Mouse (Mus musculus) heart, embryonic 16.5 days (tissue): Measurements from ENCODE around the gene Pth2. TPM values are rescaled to one million over a fixed set of nuclear protein-coding genes. Genes with fewer than 3 reads are reported as not detected.

Experiments
- ATAC-seq: fragments of 200-750 bp; cut with Nextera tagmentation; replicated peaks from 2 replicates; pipeline ENCODE4 v1.8.0; 2017; ENCODE audit warnings: moderate number of reproducible peaks; ENCODE audit not compliant: insufficient read depth, low FRiP score; ENCODE audit errors: extremely low read depth
- H3K27ac ChIP-seq: fragments of 300-500 bp; sonication (generic); 2 replicates; pipeline ENCODE4 v1.5.1; 2014; ENCODE audit warnings: mild to moderate bottlenecking, low read length, control low read depth, moderate library complexity
- H3K27me3 ChIP-seq: fragments of 300-500 bp; sonication (generic); 2 replicates; pipeline ENCODE4 v1.6.1; 2014; ENCODE audit warnings: low read length, mixed read lengths; ENCODE audit not compliant: control insufficient read depth, insufficient read depth
- H3K36me3 ChIP-seq: fragments of 300-500 bp; sonication (generic); 2 replicates; pipeline ENCODE4 v1.6.1; 2014; ENCODE audit not compliant: control insufficient read depth, insufficient read depth
- H3K4me1 ChIP-seq: fragments of 300-500 bp; sonication (generic); 2 replicates; pipeline ENCODE4 v1.6.1; 2014; ENCODE audit warnings: low read length, mixed read lengths; ENCODE audit not compliant: control insufficient read depth, insufficient read depth
- H3K4me2 ChIP-seq: fragments of 300-500 bp; sonication (generic); 2 replicates; pipeline ENCODE4 v1.6.1; 2014; ENCODE audit warnings: low read depth, mild to moderate bottlenecking, control low read depth, low read length
- H3K4me3 ChIP-seq: fragments of 300-500 bp; sonication (generic); 2 replicates; pipeline ENCODE4 v1.5.1; 2014; ENCODE audit warnings: mild to moderate bottlenecking, control low read depth, low read length
- H3K9ac ChIP-seq: fragments of 300-500 bp; sonication (generic); 2 replicates; pipeline ENCODE4 v1.6.1; 2014; ENCODE audit warnings: low read length, control low read depth
- H3K9me3 ChIP-seq: fragments of 300-500 bp; sonication (generic); replicated peaks from 2 replicates; pipeline ENCODE4 v1.6.1; 2016; ENCODE audit warnings: low read length; ENCODE audit not compliant: control insufficient read depth
- WGBS: fragments of 180-500 bp; shearing (Covaris S2); extraction: QIAGEN DNeasy Blood & Tissue Kit; methylation state at CpG from one replicate; pipeline ENCODE4 v1.1.7; 2014; 5-methylcytosine and 5-hydroxymethylcytosine counted together
- polyA plus RNA-seq: library from polyadenylated mRNA; unstranded; fragments of >200 nt; fragmentation: Nextera tagmentation; extraction: Ambion mirVana; gene quantifications from 2 replicates; pipeline ENCODE4 v1.2.1, GENCODE M21; 2015

The Pth2 gene
- polyA plus RNA-seq, 1 experiment from 2014 or later, result 0.42 TPM

GRCm38 (mm10) chr7:45175929-45176328 is 4.9 kb upstream of the Pth2 start:
- H3K9ac ChIP-seq, result no peak overlapping the region; the same call in 1 of the 2 replicates
- H3K4me1 ChIP-seq, result peaks cover 6% of the 10 kb centered on the region
- ATAC-seq, result no peak
- H3K4me3 ChIP-seq, result peak overlapping the region; percentile 27; the same call in 1 of the 2 replicates
- H3K27me3 ChIP-seq, result peaks cover 78% of the 10 kb centered on the region
- H3K4me2 ChIP-seq, result peak overlapping the region; percentile 47
- H3K9me3 ChIP-seq, result peaks cover 12% of the 10 kb centered on the region
- no peaks in the 10 kb centered on the region for H3K36me3 ChIP-seq
- 3% methylated on average over 23 of the region's 23 CpGs for WGBS
- no peak overlapping the region for H3K27ac ChIP-seq

GRCm38 (mm10) chr7:45176356-45176755 is 4.4 kb upstream of the Pth2 start:
- Histone ChIP-seq H3K4me1 (peaks cover 9% of the 10 kb centered on the region), H3K4me2 (peak overlapping the region; percentile 47), H3K9me3 (peaks cover 8% of the 10 kb centered on the region), H3K4me3 (peak overlapping the region; percentile 27; the same call in 1 of the 2 replicates), H3K27me3 (peaks cover 82% of the 10 kb centered on the region), H3K36me3 (no peaks in the 10 kb centered on the region), H3K9ac (no peak overlapping the region; the same call in 1 of the 2 replicates), H3K27ac (no peak overlapping the region)
- no peak for ATAC-seq
- 7% methylated on average over 30 of the region's 31 CpGs for WGBS

- peaks cover 14% of the 10 kb centered on the region for H3K4me1 ChIP-seq
- H3K36me3 ChIP-seq, result no peaks in the 10 kb centered on the region
- H3K4me2 ChIP-seq, result no peak overlapping the region
- 29% methylated on average over 7 of the region's 7 CpGs for WGBS
- H3K27ac ChIP-seq, result no peak overlapping the region
- no peaks in the 10 kb centered on the region for H3K9me3 ChIP-seq
- ATAC-seq, result no peak
- peaks cover 92% of the 10 kb centered on the region for H3K27me3 ChIP-seq
- H3K9ac ChIP-seq, result no peak overlapping the region
- no peak overlapping the region for H3K4me3 ChIP-seq
These were observed 2.2 kb upstream of the Pth2 start for GRCm38 (mm10) chr7:45178550-45178949.

GRCm38 (mm10) chr7:45179469-45179868 is 1.3 kb upstream of the Pth2 start, which contains the start of gene Gfy:
Gfy (minus strand) TSS chr7:45179569.
- WGBS, result 32% methylated on average over 7 of the region's 7 CpGs
- Histone ChIP-seq H3K4me3 (no peak within 1 kb of the TSS), H3K27me3 (peaks cover 97% of the 10 kb centered on the region), H3K9ac (no peak within 1 kb of the TSS), H3K4me2 (no peak within 1 kb of the TSS), H3K36me3 (no peaks in the 10 kb centered on the region), H3K4me1 (peaks cover 14% of the 10 kb centered on the region), H3K9me3 (no peaks in the 10 kb centered on the region), H3K27ac (no peak within 1 kb of the TSS)
- ATAC-seq, result no peak

- WGBS, result 6% methylated on average over 34 of the region's 35 CpGs
- ATAC-seq, result no peak
- Histone ChIP-seq H3K27ac (no peak overlapping the region), H3K36me3 (no peaks in the 10 kb centered on the region), H3K9ac (no peak overlapping the region; the same call in 1 of the 2 replicates), H3K4me1 (peaks cover 8% of the 10 kb centered on the region; the same call in 1 of the 2 replicates), H3K4me3 (peak overlapping the region; percentile 44), H3K9me3 (no peaks in the 10 kb centered on the region), H3K4me2 (peak overlapping the region; percentile 68), H3K27me3 (peaks cover 94% of the 10 kb centered on the region)
These were observed 745 bp downstream of the Pth2 start for GRCm38 (mm10) chr7:45181540-45181939.

GRCm38 (mm10) chr7:45182199-45182601 is 1.4 kb downstream of the Pth2 start:
- WGBS, result under 1% methylated on average over 34 of the region's 34 CpGs
- H3K9ac ChIP-seq, result peak overlapping the region; percentile 56; the same call in 1 of the 2 replicates

GRCm38 (mm10) chr7:45182606-45183005 is 1.8 kb downstream of the Pth2 start:
- Histone ChIP-seq H3K4me2 (peak overlapping the region; percentile 68), H3K9me3 (no peaks in the 10 kb centered on the region), H3K9ac (peak overlapping the region; percentile 56; the same call in 1 of the 2 replicates), H3K4me3 (peak overlapping the region; percentile 44), H3K27me3 (peaks cover 91% of the 10 kb centered on the region), H3K27ac (no peak overlapping the region), H3K4me1 (peaks cover 8% of the 10 kb centered on the region; the same call in 1 of the 2 replicates), H3K36me3 (no peaks in the 10 kb centered on the region)
- 12% methylated on average over 11 of the region's 11 CpGs for WGBS
- no peak for ATAC-seq

More at GRCm38 (mm10) chr7:45182199-45182601, 1.4 kb downstream of the Pth2 start:
- peak; percentile 89 for ATAC-seq
- Histone ChIP-seq H3K9me3 (no peaks in the 10 kb centered on the region), H3K4me2 (peak overlapping the region; percentile 68), H3K4me3 (peak overlapping the region; percentile 44), H3K27me3 (peaks cover 95% of the 10 kb centered on the region), H3K27ac (no peak overlapping the region), H3K36me3 (no peaks in the 10 kb centered on the region), H3K4me1 (peaks cover 8% of the 10 kb centered on the region; the same call in 1 of the 2 replicates)

- Histone ChIP-seq H3K27me3 (peaks cover 83% of the 10 kb centered on the region), H3K4me2 (no peak overlapping the region), H3K9me3 (no peaks in the 10 kb centered on the region), H3K36me3 (no peaks in the 10 kb centered on the region), H3K4me1 (peaks cover 8% of the 10 kb centered on the region; the same call in 1 of the 2 replicates), H3K9ac (no peak overlapping the region), H3K4me3 (no peak overlapping the region), H3K27ac (no peak overlapping the region)
- ATAC-seq, result no peak
- 69% methylated on average over 7 of the region's 7 CpGs for WGBS
These were observed 2.9 kb downstream of the Pth2 start for GRCm38 (mm10) chr7:45183672-45184071.

GRCm38 (mm10) chr7:45185921-45186320 is 5.1 kb downstream of the Pth2 start:
- Histone ChIP-seq H3K4me1 (peaks cover 8% of the 10 kb centered on the region; the same call in 1 of the 2 replicates), H3K9me3 (no peaks in the 10 kb centered on the region), H3K4me2 (no peak overlapping the region), H3K36me3 (no peaks in the 10 kb centered on the region), H3K4me3 (no peak overlapping the region), H3K27ac (no peak overlapping the region), H3K9ac (no peak overlapping the region), H3K27me3 (peaks cover 66% of the 10 kb centered on the region)
- 70% methylated on average over 7 of the region's 7 CpGs for WGBS
- no peak for ATAC-seq
